ENCODE assay signal across 19 mouse cellular contexts in genomic region chr2:26147706-26148370, GRCm38 (mm10). TPM values are rescaled to one million over a fixed set of nuclear protein-coding genes. Genes with fewer than 3 reads are reported as not detected.
A peak's percentile ranks its signal among the peaks of the same experiment; 100 is the strongest.
DNase-seq lines count a peak whose midpoint lies in the region; ATAC-seq and TF ChIP-seq lines count a peak whose summit lies in the region.
"Had no signal": no experiment of that assay in that cellular context is flagged by ENCODE, and none has a peak within 500 bp of the region (broad histone marks: within the 10 kb centered on the region; RNA-seq: fewer than 3 reads in every experiment).

No protein-coding gene starts in this region.

- no peaks in the 10 kb centered on the region for H3K27me3 ChIP-seq in kidney, postnatal 0 days (ENCODE audit: insufficient read depth, low read length)
- H3K27me3 ChIP-seq in intestine, postnatal 0 days (replicated peaks; ENCODE audit: control insufficient read depth, insufficient read depth, low read length) = no peaks in the 10 kb centered on the region
- H3K27me3 ChIP-seq: limb, embryonic 13.5 days; midbrain, embryonic 15.5 days; neural tube, embryonic 13.5 days; stomach, embryonic 15.5 days had no signal

- no peak overlapping the region for H3K4me2 ChIP-seq in kidney, postnatal 0 days (ENCODE audit: low read length)
- H3K4me2 ChIP-seq in intestine, postnatal 0 days (replicated peaks; ENCODE audit: low read depth) = no peak overlapping the region
- H3K4me2 ChIP-seq: limb, embryonic 13.5 days; midbrain, embryonic 15.5 days; neural tube, embryonic 13.5 days; stomach, embryonic 15.5 days had no signal

- WGBS in kidney, postnatal 0 days = 23% methylated on average over 7 of the region's 7 CpGs
- WGBS in intestine, postnatal 0 days = 59% methylated on average over 7 of the region's 7 CpGs

- no peak overlapping the region for H3K27ac ChIP-seq in kidney, postnatal 0 days
- H3K27ac ChIP-seq in intestine, postnatal 0 days (ENCODE audit: low read depth, low read length) = no peak overlapping the region
- H3K27ac ChIP-seq: heart, adult 2 months; limb, embryonic 13.5 days; macrophage; midbrain, embryonic 15.5 days; stomach, embryonic 15.5 days had no signal

- no peak for TF ChIP-seq CTCF in kidney, postnatal 0 days (IDR thresholded peaks at IDR 0.05; ENCODE audit: low read depth)
- TF ChIP-seq CTCF in intestine, postnatal 0 days (IDR thresholded peaks at IDR 0.05; ENCODE audit: low read depth) = no peak

- no peak for ATAC-seq in kidney, postnatal 0 days (replicated peaks; ENCODE audit: low FRiP score, low read depth)
- ATAC-seq in intestine, postnatal 0 days = no peak
- no peak for ATAC-seq in activated CD4-positive, CD25-positive, alpha-beta regulatory T cell, adult 4 months
- ATAC-seq: inflammation-experienced regulatory T-cells, adult 6 months; midbrain, embryonic 15.5 days had no signal

- no peak overlapping the region for H3K9ac ChIP-seq in kidney, postnatal 0 days (ENCODE audit: low read depth, low read length)
- H3K9ac ChIP-seq in intestine, postnatal 0 days (ENCODE audit: low read depth, low read length) = no peak overlapping the region
- H3K9ac ChIP-seq: limb, embryonic 13.5 days; midbrain, embryonic 15.5 days; neural tube, embryonic 13.5 days; stomach, embryonic 15.5 days had no signal

- 0 out of 2 replicates have a peak, but pooled peaks cover 9% of the 10 kb centered on the region for H3K4me1 ChIP-seq in kidney, postnatal 0 days (replicated peaks; ENCODE audit: insufficient read depth, low read length)
- H3K4me1 ChIP-seq in intestine, postnatal 0 days (replicated peaks; ENCODE audit: control insufficient read depth, insufficient read depth, low read length) = 0 out of 2 replicates have a peak, but pooled peaks cover 2% of the 10 kb centered on the region
- H3K4me1 ChIP-seq: midbrain, embryonic 15.5 days; stomach, embryonic 15.5 days had no signal

- no peak overlapping the region for H3K4me3 ChIP-seq in kidney, postnatal 0 days (replicated peaks; ENCODE audit: low read depth, low read length)
- H3K4me3 ChIP-seq in intestine, postnatal 0 days (ENCODE audit: low read depth, low read length) = no peak overlapping the region
- H3K4me3 ChIP-seq: heart, adult 2 months; limb, embryonic 13.5 days; midbrain, embryonic 15.5 days; neural tube, embryonic 13.5 days; stomach, embryonic 15.5 days had no signal

- peak; percentile 74 for DNase-seq in embryo, embryonic 10 days (ENCODE audit: low spot score)
- DNase-seq in embryo, embryonic 9.5 days (ENCODE audit: extremely low spot score) = no peak
- DNase-seq in kidney, postnatal 0 days (ENCODE audit: low spot score) = peak; percentile 41
- DNase-seq in kidney, adult 18-20 months = no peak
- peak; percentile 76 for DNase-seq in adipocyte (ENCODE audit: low spot score)
- peak; percentile 74 for DNase-seq in mesoderm, embryonic 11.5 days (ENCODE audit: low read depth, low spot score)
- DNase-seq: cerebellum, postnatal 36 days; kidney, postnatal 25 days; lung, adult 18-20 months; thymus, postnatal 36 days had no signal

- no peaks in the 10 kb centered on the region for H3K9me3 ChIP-seq in kidney, postnatal 0 days (replicated peaks; ENCODE audit: low read length)
- no peaks in the 10 kb centered on the region for H3K9me3 ChIP-seq in intestine, postnatal 0 days (ENCODE audit: control insufficient read depth)
- H3K9me3 ChIP-seq: limb, embryonic 13.5 days; midbrain, embryonic 15.5 days; neural tube, embryonic 13.5 days; stomach, embryonic 15.5 days had no signal

- H3K36me3 ChIP-seq in kidney, postnatal 0 days (ENCODE audit: insufficient read depth, low read length) = no peaks in the 10 kb centered on the region
- no peaks in the 10 kb centered on the region for H3K36me3 ChIP-seq in intestine, postnatal 0 days (ENCODE audit: control insufficient read depth, insufficient read depth)
- H3K36me3 ChIP-seq: limb, embryonic 13.5 days; midbrain, embryonic 15.5 days; neural tube, embryonic 13.5 days; stomach, embryonic 15.5 days had no signal

RNA-seq across cellular contexts. Expression of gene Nacc2, which starts 24.8 kb away (rescaled TPM):
- 11.3 and 12.2 TPM in 2 replicates for polyA plus RNA-seq in kidney, postnatal 0 days (2015; fragmentation: Nextera tagmentation; extraction: Ambion mirVana)
- 14.1 and 14.2 TPM in 2 replicates for polyA plus RNA-seq in intestine, postnatal 0 days (2015; fragmentation: Nextera tagmentation; extraction: Ambion mirVana)
- polyA plus RNA-seq in activated CD4-positive, CD25-positive, alpha-beta regulatory T cell, adult 4 months (2017; shearing (Covaris generic)) = 1 to 10 TPM; 1.1 to 1.3 TPM

Comparison
In these comparisons a context has a peak if more than half of its experiments do, and no peak if none do; other contexts are left out.
1. DNase-seq: peak in embryo, embryonic 10 days (single experiment), kidney, postnatal 0 days (single experiment), adipocyte (single experiment) and mesoderm, embryonic 11.5 days (single experiment); none in embryo, embryonic 9.5 days (single experiment) and kidney, adult 18-20 months (single experiment).